Mouse (Mus musculus): Measurements from ENCODE around the gene Larp4. TPM values are rescaled to one million over a fixed set of nuclear protein-coding genes. Genes with fewer than 3 reads are reported as not detected.

Gene Larp4
- polyA plus RNA-seq (2012; rRNA removed) = 23.0 and 23.8 TPM in 2 replicates

GRCm38 (mm10) chr15:99969765-99970164 lies at the start of gene Larp4:
Gene Larp4, plus strand, starts transcription at chr15:99970065.

GRCm38 (mm10) chr15:99966961-99967360 lies 2.9 kb upstream of the Larp4 start, which contains the start of gene Fam186a:
Gene Fam186a, minus strand, starts transcription at chr15:99967061.

GRCm38 (mm10) chr15:100038470-100038971 lies 68.7 kb downstream of the Larp4 start, which contains the start of gene Dip2b:
Gene Dip2b, plus strand, starts transcription at chr15:100038664.

Other genes starting within 250 kb of the Larp4 start
- gene Cox14, start 244.4 kb upstream of the Larp4 start, polyA plus RNA-seq (2012; rRNA removed) = 160 and 178 TPM in 2 replicates
- gene Cers5, start 197.2 kb upstream of the Larp4 start, polyA plus RNA-seq (2012; rRNA removed) = 66.9 and 70.2 TPM in 2 replicates
- gene Lima1, start 94.6 kb upstream of the Larp4 start, polyA plus RNA-seq (2012; rRNA removed) = 17.9 and 18.1 TPM in 2 replicates
- gene Fam186a, start 3.0 kb upstream of the Larp4 start, polyA plus RNA-seq (2012; rRNA removed) = under 0.01 and 0.01 TPM in 2 replicates
- 24.0 and 26.2 TPM in 2 replicates for gene Dip2b, start 68.6 kb downstream of the Larp4 start, polyA plus RNA-seq (2012; rRNA removed)